ENCODE assay signal across 21 mouse cellular contexts in genomic region chr11:86016242-86016641, GRCm38 (mm10).
DNase-seq lines count a peak whose midpoint lies in the region; ATAC-seq and TF ChIP-seq lines count a peak whose summit lies in the region.
"Had no signal": no experiment of that assay in that cellular context is flagged by ENCODE, and none has a peak within 500 bp of the region (broad histone marks: within the 10 kb centered on the region; RNA-seq: fewer than 3 reads in every experiment).

No protein-coding gene starts in this region.

- no peak for TF ChIP-seq CTCF in lung, adult 2 months (IDR thresholded peaks at IDR 0.05; ENCODE audit: insufficient read depth, low read length)

- no peak for ATAC-seq in hindbrain, embryonic 14.5 days (ENCODE audit: low FRiP score)
- no peak for ATAC-seq in hindbrain, embryonic 11.5 days (ENCODE audit: low FRiP score)
- ATAC-seq in lung, embryonic 16.5 days (ENCODE audit: low read depth), result no peak
- peak; percentile 65; the same call in 1 of the 2 replicates for ATAC-seq in limb, embryonic 11.5 days (ENCODE audit: insufficient number of reproducible peaks, low FRiP score, low TSS enrichment, low read depth)
- ATAC-seq: CD4-positive, CD25-positive, alpha-beta regulatory T cell, adult 4 months; forebrain, embryonic 13.5 days had no signal

- H3K36me3 ChIP-seq in hindbrain, embryonic 14.5 days (replicated peaks; ENCODE audit: control insufficient read depth, insufficient read depth), result no peaks in the 10 kb centered on the region
- no peaks in the 10 kb centered on the region for H3K36me3 ChIP-seq in hindbrain, embryonic 11.5 days (ENCODE audit: control insufficient read depth, insufficient read depth, low read length)
- no peaks in the 10 kb centered on the region for H3K36me3 ChIP-seq in lung, embryonic 16.5 days (ENCODE audit: control insufficient read depth, insufficient read depth, low read length)
- no peaks in the 10 kb centered on the region for H3K36me3 ChIP-seq in limb, embryonic 11.5 days (ENCODE audit: control insufficient read depth, insufficient read depth, low read length)
- H3K36me3 ChIP-seq: embryonic facial prominence, embryonic 10.5 days; G1E; heart, embryonic 12.5 days; hindbrain, embryonic 12.5 days had no signal

- no peak for TF ChIP-seq POLR2A in lung, adult 2 months (IDR thresholded peaks at IDR 0.05; ENCODE audit: borderline replicate concordance, extremely low read depth, low read depth, low read length)

- H3K27ac ChIP-seq in hindbrain, embryonic 14.5 days, result no peak overlapping the region
- H3K27ac ChIP-seq in hindbrain, embryonic 11.5 days (ENCODE audit: low read depth, low read length), result no peak overlapping the region
- H3K27ac ChIP-seq in lung, embryonic 16.5 days (ENCODE audit: low read length), result no peak overlapping the region
- no peak overlapping the region for H3K27ac ChIP-seq in limb, embryonic 11.5 days (replicated peaks; ENCODE audit: low read depth, low read length)
- H3K27ac ChIP-seq: embryonic facial prominence, embryonic 10.5 days; forebrain, embryonic 13.5 days; gastrocnemius, adult 2 months; hindbrain, embryonic 12.5 days had no signal

- DNase-seq in hindbrain, embryonic 14.5 days (ENCODE audit: low spot score), result no peak
- DNase-seq in hindbrain, embryonic 11.5 days (ENCODE audit: low spot score), result no peak
- DNase-seq in lung, adult 2 months, result no peak
- DNase-seq in limb, embryonic 11.5 days (ENCODE audit: low spot score), result peak; percentile 67
- no peak for DNase-seq in ovary, adult 18-20 months (ENCODE audit: low spot score)
- DNase-seq in left cerebral cortex, adult 11 months (ENCODE audit: low spot score), result no peak
- DNase-seq: adrenal gland, adult 8-10 months; adrenal gland, postnatal 36 days; B cell, adult 2 months; cerebellum, adult 2 months; cerebellum, postnatal 10 days; gastrocnemius, adult 2 months; gastrocnemius, postnatal 25 days; heart, postnatal 36 days had no signal

- 68% methylated on average over 11 of the region's 11 CpGs for WGBS in hindbrain, embryonic 14.5 days
- WGBS in hindbrain, embryonic 11.5 days, result 83% methylated on average over 11 of the region's 11 CpGs
- 49% methylated on average over 11 of the region's 11 CpGs for WGBS in lung, embryonic 16.5 days
- WGBS in lung, adult 2 months, result 68% methylated on average over 11 of the region's 11 CpGs
- 15% methylated on average over 11 of the region's 11 CpGs for WGBS in limb, embryonic 11.5 days

- H3K4me2 ChIP-seq in hindbrain, embryonic 14.5 days (replicated peaks), result 0 out of 2 replicates have a peak overlapping the region, but pooled peaks have one; percentile 7
- no peak overlapping the region for H3K4me2 ChIP-seq in hindbrain, embryonic 11.5 days (replicated peaks; ENCODE audit: low read depth, low read length)
- H3K4me2 ChIP-seq in lung, embryonic 16.5 days (ENCODE audit: low read depth, low read length), result 0 out of 2 replicates have a peak overlapping the region, but pooled peaks have one; percentile 8
- peak overlapping the region; percentile 21 for H3K4me2 ChIP-seq in limb, embryonic 11.5 days (ENCODE audit: low read depth, severe bottlenecking)
- H3K4me2 ChIP-seq: forebrain, embryonic 13.5 days; heart, embryonic 12.5 days; hindbrain, embryonic 12.5 days had no signal

- 0 out of 2 replicates have a peak, but pooled peaks cover 6% of the 10 kb centered on the region for H3K4me1 ChIP-seq in hindbrain, embryonic 14.5 days (replicated peaks; ENCODE audit: control insufficient read depth, insufficient read depth, low read length)
- H3K4me1 ChIP-seq in hindbrain, embryonic 11.5 days (replicated peaks; ENCODE audit: control insufficient read depth, insufficient read depth, low read length), result no peaks in the 10 kb centered on the region
- H3K4me1 ChIP-seq in lung, embryonic 16.5 days (replicated peaks; ENCODE audit: control insufficient read depth, insufficient read depth, low read length), result peaks cover 3% of the 10 kb centered on the region; the same call in 1 of the 2 replicates
- no peaks in the 10 kb centered on the region for H3K4me1 ChIP-seq in lung, adult 2 months (ENCODE audit: control insufficient read depth, insufficient read depth, low read length)
- H3K4me1 ChIP-seq in limb, embryonic 11.5 days (ENCODE audit: control insufficient read depth, insufficient read depth, low read length), result peaks cover 4% of the 10 kb centered on the region
- H3K4me1 ChIP-seq: embryonic facial prominence, embryonic 10.5 days; heart, embryonic 12.5 days had no signal

- no peak overlapping the region for H3K4me3 ChIP-seq in hindbrain, embryonic 14.5 days (replicated peaks; ENCODE audit: low read length)
- no peak overlapping the region for H3K4me3 ChIP-seq in hindbrain, embryonic 11.5 days (ENCODE audit: low read depth, low read length)
- H3K4me3 ChIP-seq in lung, embryonic 16.5 days (ENCODE audit: low read length), result no peak overlapping the region
- H3K4me3 ChIP-seq in lung, adult 2 months (replicated peaks; ENCODE audit: extremely low read depth, low read depth, low read length), result no peak overlapping the region
- no peak overlapping the region for H3K4me3 ChIP-seq in limb, embryonic 11.5 days (ENCODE audit: low read depth, low read length)
- H3K4me3 ChIP-seq: embryonic facial prominence, embryonic 10.5 days; forebrain, embryonic 13.5 days; gastrocnemius, adult 2 months; heart, embryonic 12.5 days; hindbrain, embryonic 12.5 days had no signal

- no peak overlapping the region for H3K9ac ChIP-seq in hindbrain, embryonic 14.5 days
- H3K9ac ChIP-seq in hindbrain, embryonic 11.5 days (ENCODE audit: low read depth, low read length), result no peak overlapping the region
- H3K9ac ChIP-seq in lung, embryonic 16.5 days (ENCODE audit: low read length), result no peak overlapping the region
- no peak overlapping the region for H3K9ac ChIP-seq in limb, embryonic 11.5 days (ENCODE audit: low read length)
- H3K9ac ChIP-seq: forebrain, embryonic 13.5 days; heart, embryonic 12.5 days; hindbrain, embryonic 12.5 days had no signal

- no peaks in the 10 kb centered on the region for H3K27me3 ChIP-seq in hindbrain, embryonic 14.5 days (ENCODE audit: control insufficient read depth, insufficient read depth, low read length)
- H3K27me3 ChIP-seq in hindbrain, embryonic 11.5 days (ENCODE audit: control insufficient read depth, insufficient read depth, low read length), result no peaks in the 10 kb centered on the region
- no peaks in the 10 kb centered on the region for H3K27me3 ChIP-seq in lung, embryonic 16.5 days (ENCODE audit: control insufficient read depth, insufficient read depth, low read depth, low read length)
- no peaks in the 10 kb centered on the region for H3K27me3 ChIP-seq in limb, embryonic 11.5 days (ENCODE audit: control insufficient read depth, insufficient read depth, low read length)
- H3K27me3 ChIP-seq: forebrain, embryonic 13.5 days; heart, embryonic 12.5 days; hindbrain, embryonic 12.5 days had no signal

- no peaks in the 10 kb centered on the region for H3K9me3 ChIP-seq in hindbrain, embryonic 14.5 days (ENCODE audit: control insufficient read depth, low read length)
- no peaks in the 10 kb centered on the region for H3K9me3 ChIP-seq in hindbrain, embryonic 11.5 days (ENCODE audit: control insufficient read depth, low read length)
- no peaks in the 10 kb centered on the region for H3K9me3 ChIP-seq in lung, embryonic 16.5 days (ENCODE audit: control insufficient read depth, low read length)
- H3K9me3 ChIP-seq in limb, embryonic 11.5 days (ENCODE audit: control insufficient read depth, low read length), result no peaks in the 10 kb centered on the region
- H3K9me3 ChIP-seq: embryonic facial prominence, embryonic 10.5 days; forebrain, embryonic 13.5 days; G1E; heart, embryonic 12.5 days; hindbrain, embryonic 12.5 days had no signal
